Mouse (Mus musculus): Measurements from ENCODE around the gene Sec16a. TPM values are rescaled to one million over a fixed set of nuclear protein-coding genes. Genes with fewer than 3 reads are reported as not detected.

Sec16a gene
- polyA plus RNA-seq, 1 experiment from 2014 or later, result 36.3 TPM

GRCm38 (mm10) chr2:26418120-26418519 is 26.9 kb downstream of the Sec16a start:
- WGBS, result 84% methylated on average over 1 of the region's 1 CpGs
- DNase-seq (ENCODE audit: low spot score) (no peak), ATAC-seq (ENCODE audit: insufficient number of reproducible peaks, low FRiP score, low TSS enrichment, low read depth) (no peak)
- Histone ChIP-seq H3K9me3 (ENCODE audit: control insufficient read depth, low read length) (no peaks in the 10 kb centered on the region), H3K27ac (replicated peaks; ENCODE audit: low read depth, low read length) (no peak overlapping the region), H3K4me1 (ENCODE audit: control insufficient read depth, insufficient read depth, low read length) (no peaks in the 10 kb centered on the region), H3K36me3 (ENCODE audit: control insufficient read depth, insufficient read depth, low read length) (peaks cover 35% of the 10 kb centered on the region), H3K9ac (ENCODE audit: low read length) (no peak overlapping the region), H3K4me2 (ENCODE audit: low read depth, severe bottlenecking) (no peak overlapping the region), H3K4me3 (ENCODE audit: low read depth, low read length) (no peak overlapping the region), H3K27me3 (ENCODE audit: control insufficient read depth, insufficient read depth, low read length) (no peaks in the 10 kb centered on the region)

GRCm38 (mm10) chr2:26417066-26417465 is 27.9 kb downstream of the Sec16a start:
- Histone ChIP-seq H3K9ac (ENCODE audit: low read length) (no peak overlapping the region), H3K27me3 (ENCODE audit: control insufficient read depth, insufficient read depth, low read length) (no peaks in the 10 kb centered on the region), H3K4me1 (ENCODE audit: control insufficient read depth, insufficient read depth, low read length) (no peaks in the 10 kb centered on the region), H3K4me3 (ENCODE audit: low read depth, low read length) (no peak overlapping the region), H3K36me3 (ENCODE audit: control insufficient read depth, insufficient read depth, low read length) (peaks cover 29% of the 10 kb centered on the region), H3K4me2 (ENCODE audit: low read depth, severe bottlenecking) (no peak overlapping the region), H3K9me3 (ENCODE audit: control insufficient read depth, low read length) (no peaks in the 10 kb centered on the region), H3K27ac (replicated peaks; ENCODE audit: low read depth, low read length) (no peak overlapping the region)
- DNase-seq (ENCODE audit: low spot score) (no peak), ATAC-seq (ENCODE audit: insufficient number of reproducible peaks, low FRiP score, low TSS enrichment, low read depth) (no peak)

- Histone ChIP-seq H3K4me3 (ENCODE audit: low read depth, low read length) (no peak overlapping the region), H3K9me3 (ENCODE audit: control insufficient read depth, low read length) (no peaks in the 10 kb centered on the region), H3K4me2 (ENCODE audit: low read depth, severe bottlenecking) (no peak overlapping the region), H3K27ac (replicated peaks; ENCODE audit: low read depth, low read length) (no peak overlapping the region), H3K9ac (ENCODE audit: low read length) (no peak overlapping the region), H3K4me1 (ENCODE audit: control insufficient read depth, insufficient read depth, low read length) (peaks cover 21% of the 10 kb centered on the region), H3K36me3 (ENCODE audit: control insufficient read depth, insufficient read depth, low read length) (peaks cover 26% of the 10 kb centered on the region), H3K27me3 (ENCODE audit: control insufficient read depth, insufficient read depth, low read length) (no peaks in the 10 kb centered on the region)
- 87% methylated on average over 4 of the region's 5 CpGs for WGBS
- ATAC-seq (ENCODE audit: insufficient number of reproducible peaks, low FRiP score, low TSS enrichment, low read depth), result no peak
- no peak for DNase-seq (ENCODE audit: low spot score)
Observed at GRCm38 (mm10) chr2:26410931-26411411, 34.0 kb downstream of the Sec16a start.

GRCm38 (mm10) chr2:26410091-26410490 is 34.9 kb downstream of the Sec16a start:
- no peak for ATAC-seq (ENCODE audit: insufficient number of reproducible peaks, low FRiP score, low TSS enrichment, low read depth)
- Histone ChIP-seq H3K4me1 (ENCODE audit: control insufficient read depth, insufficient read depth, low read length) (peaks cover 21% of the 10 kb centered on the region), H3K36me3 (ENCODE audit: control insufficient read depth, insufficient read depth, low read length) (peaks cover 24% of the 10 kb centered on the region), H3K27ac (replicated peaks; ENCODE audit: low read depth, low read length) (no peak overlapping the region), H3K9me3 (ENCODE audit: control insufficient read depth, low read length) (no peaks in the 10 kb centered on the region), H3K4me2 (ENCODE audit: low read depth, severe bottlenecking) (no peak overlapping the region), H3K4me3 (ENCODE audit: low read depth, low read length) (no peak overlapping the region), H3K27me3 (ENCODE audit: control insufficient read depth, insufficient read depth, low read length) (no peaks in the 10 kb centered on the region), H3K9ac (ENCODE audit: low read length) (no peak overlapping the region)
- DNase-seq (ENCODE audit: low spot score), result no peak
- 77% methylated on average over 5 of the region's 5 CpGs for WGBS

- Histone ChIP-seq H3K4me2 (ENCODE audit: low read depth, severe bottlenecking) (peak overlapping the region; percentile 94; the same call in 1 of the 2 replicates), H3K4me1 (ENCODE audit: control insufficient read depth, insufficient read depth, low read length) (peaks cover 21% of the 10 kb centered on the region), H3K27me3 (ENCODE audit: control insufficient read depth, insufficient read depth, low read length) (no peaks in the 10 kb centered on the region), H3K9ac (ENCODE audit: low read length) (peak overlapping the region; percentile 93; the same call in 1 of the 2 replicates), H3K9me3 (ENCODE audit: control insufficient read depth, low read length) (no peaks in the 10 kb centered on the region), H3K36me3 (ENCODE audit: control insufficient read depth, insufficient read depth, low read length) (peaks cover 22% of the 10 kb centered on the region), H3K27ac (replicated peaks; ENCODE audit: low read depth, low read length) (no peak overlapping the region), H3K4me3 (ENCODE audit: low read depth, low read length) (peak overlapping the region; percentile 94)
- ATAC-seq (ENCODE audit: insufficient number of reproducible peaks, low FRiP score, low TSS enrichment, low read depth) (no peak), DNase-seq (ENCODE audit: low spot score) (no peak)
- WGBS, result 59% methylated on average over 3 of the region's 3 CpGs
Observed at GRCm38 (mm10) chr2:26409362-26409761, 35.7 kb downstream of the Sec16a start.

- H3K27me3 ChIP-seq (ENCODE audit: control insufficient read depth, insufficient read depth, low read length), result no peaks in the 10 kb centered on the region
- peak within 1 kb of the TSS; percentile 94 for H3K4me2 ChIP-seq (ENCODE audit: low read depth, severe bottlenecking)
- DNase-seq (ENCODE audit: low spot score), result peak; percentile 100
- H3K9me3 ChIP-seq (ENCODE audit: control insufficient read depth, low read length), result no peaks in the 10 kb centered on the region
- under 1% methylated on average over 57 of the region's 57 CpGs for WGBS
- peak; percentile 93 for ATAC-seq (ENCODE audit: insufficient number of reproducible peaks, low FRiP score, low TSS enrichment, low read depth)
- peaks cover 21% of the 10 kb centered on the region for H3K4me1 ChIP-seq (ENCODE audit: control insufficient read depth, insufficient read depth, low read length)
- H3K4me3 ChIP-seq (ENCODE audit: low read depth, low read length), result peak within 1 kb of the TSS; percentile 94
- H3K27ac ChIP-seq (replicated peaks; ENCODE audit: low read depth, low read length), result peak within 1 kb of the TSS; percentile 56; the same call in 1 of the 2 replicates
- H3K36me3 ChIP-seq (ENCODE audit: control insufficient read depth, insufficient read depth, low read length), result peaks cover 18% of the 10 kb centered on the region
- H3K9ac ChIP-seq (ENCODE audit: low read length), result peak within 1 kb of the TSS; percentile 93
Observed at GRCm38 (mm10) chr2:26408515-26409356, 36.3 kb downstream of the Sec16a start, which contains the start of gene Inpp5e. Inpp5e (minus strand) TSS chr2:26409203.

GRCm38 (mm10) chr2:26403306-26403705 is 41.7 kb downstream of the Sec16a start:
- Histone ChIP-seq H3K36me3 (ENCODE audit: control insufficient read depth, insufficient read depth, low read length) (peaks cover 30% of the 10 kb centered on the region), H3K4me3 (ENCODE audit: low read depth, low read length) (no peak overlapping the region), H3K27me3 (ENCODE audit: control insufficient read depth, insufficient read depth, low read length) (no peaks in the 10 kb centered on the region), H3K4me1 (ENCODE audit: control insufficient read depth, insufficient read depth, low read length) (peaks cover 19% of the 10 kb centered on the region), H3K27ac (replicated peaks; ENCODE audit: low read depth, low read length) (no peak overlapping the region), H3K9ac (ENCODE audit: low read length) (no peak overlapping the region), H3K9me3 (ENCODE audit: control insufficient read depth, low read length) (no peaks in the 10 kb centered on the region), H3K4me2 (ENCODE audit: low read depth, severe bottlenecking) (no peak overlapping the region)
- no peak for ATAC-seq (ENCODE audit: insufficient number of reproducible peaks, low FRiP score, low TSS enrichment, low read depth)
- WGBS, result 73% methylated on average over 8 of the region's 8 CpGs
- no peak for DNase-seq (ENCODE audit: low spot score)

- Histone ChIP-seq H3K9ac (ENCODE audit: low read length) (no peak overlapping the region), H3K4me2 (ENCODE audit: low read depth, severe bottlenecking) (no peak overlapping the region), H3K27ac (replicated peaks; ENCODE audit: low read depth, low read length) (no peak overlapping the region), H3K4me1 (ENCODE audit: control insufficient read depth, insufficient read depth, low read length) (0 out of 2 replicates have a peak, but pooled peaks cover 9% of the 10 kb centered on the region), H3K4me3 (ENCODE audit: low read depth, low read length) (no peak overlapping the region), H3K36me3 (ENCODE audit: control insufficient read depth, insufficient read depth, low read length) (peaks cover 35% of the 10 kb centered on the region), H3K27me3 (ENCODE audit: control insufficient read depth, insufficient read depth, low read length) (no peaks in the 10 kb centered on the region), H3K9me3 (ENCODE audit: control insufficient read depth, low read length) (no peaks in the 10 kb centered on the region)
- no peak for ATAC-seq (ENCODE audit: insufficient number of reproducible peaks, low FRiP score, low TSS enrichment, low read depth)
- 91% methylated on average over 1 of the region's 1 CpGs for WGBS
- DNase-seq (ENCODE audit: low spot score), result no peak
Observed at GRCm38 (mm10) chr2:26402265-26402664, 42.8 kb downstream of the Sec16a start.

Data from limb, embryonic 11.5 days (tissue).